Mouse (Mus musculus) layer of hippocampus, adult 18-20 months (tissue): Measurements from ENCODE around the gene Hoxa4. TPM values are rescaled to one million over a fixed set of nuclear protein-coding genes. Genes with fewer than 3 reads are reported as not detected.
A peak's percentile ranks its signal among the peaks of the same experiment; 100 is the strongest.

Experiments used
- DNase-seq, 2 experiments: peaks; one replicate each; pipeline ENCODE4 v3.0.0; 2022; ENCODE audit warnings: low spot score in 2 of 2
- total RNA-seq, 2 experiments: library from RNA; stranded (reverse); gene quantifications; 2 replicates each; pipeline ENCODE4 v1.2.3; 2021

Gene Hoxa4
- total RNA-seq, 2 experiments from 2014 or later, result not detected

- DNase-seq, result no peak
These were observed 26.5 kb upstream of the Hoxa4 start for GRCm38 (mm10) chr6:52217895-52218642.

DNA sequence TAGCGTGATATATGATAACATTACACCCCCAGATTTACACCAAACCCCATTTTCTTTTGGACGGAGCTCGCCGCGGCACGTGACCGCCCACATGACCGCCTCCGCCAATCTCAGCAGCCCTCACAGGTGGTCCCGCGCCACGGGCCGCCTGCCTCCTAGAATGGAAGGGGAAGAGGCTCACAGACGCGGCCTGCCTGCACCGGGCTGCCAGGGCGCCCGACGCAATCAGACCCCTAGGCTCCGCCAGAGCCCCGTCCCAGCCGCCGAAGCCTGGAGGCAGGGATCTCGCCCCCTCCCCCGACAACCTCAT is 25.9 kb upstream of the Hoxa4 start:
- no peak for DNase-seq

- no peak for DNase-seq
These were observed 25.3 kb upstream of the Hoxa4 start for GRCm38 (mm10) chr6:52216691-52217458.

- DNase-seq, result no peak
These were observed 24.4 kb upstream of the Hoxa4 start for GRCm38 (mm10) chr6:52215771-52216535.

DNA sequence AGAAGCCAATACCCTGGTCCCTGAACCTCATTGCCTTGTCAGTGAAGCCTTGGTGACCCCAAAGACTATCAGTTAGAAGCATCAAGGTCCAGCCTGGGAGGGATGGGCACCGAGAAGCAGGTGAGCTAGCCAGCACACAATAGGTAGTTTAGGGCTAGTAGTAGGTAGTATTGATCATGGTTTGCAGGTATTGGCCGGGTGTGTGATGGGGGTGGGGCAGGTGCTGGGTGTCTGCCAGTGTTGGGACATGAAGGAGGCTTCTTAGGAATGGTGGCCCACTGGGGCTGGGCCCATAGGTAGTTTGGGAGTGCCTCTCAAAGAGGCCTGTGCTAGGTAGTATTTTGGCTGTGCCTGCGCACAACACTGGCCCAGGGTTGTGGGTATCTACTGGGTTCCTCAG is 23.5 kb upstream of the Hoxa4 start:
- no peak for DNase-seq

DNA sequence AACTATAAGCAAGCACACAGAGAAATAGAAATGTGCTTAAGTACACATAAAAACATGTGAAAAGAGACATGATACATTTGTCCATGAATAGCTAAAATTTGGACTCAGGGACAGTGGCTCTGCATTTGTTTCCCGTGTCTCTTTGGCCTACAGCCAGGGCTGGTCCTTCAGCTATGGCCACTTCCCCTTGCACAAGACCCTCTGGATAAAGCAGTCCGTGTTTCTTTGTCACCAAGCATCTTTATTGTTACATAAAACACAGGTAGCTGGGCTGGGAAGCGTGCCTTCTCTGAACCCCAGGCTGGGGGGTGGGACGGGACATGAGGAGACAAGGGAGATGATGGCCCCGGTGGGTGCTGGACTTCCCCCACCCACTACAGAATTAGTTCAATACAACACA is 22.7 kb upstream of the Hoxa4 start:
- no peak for DNase-seq

DNA sequence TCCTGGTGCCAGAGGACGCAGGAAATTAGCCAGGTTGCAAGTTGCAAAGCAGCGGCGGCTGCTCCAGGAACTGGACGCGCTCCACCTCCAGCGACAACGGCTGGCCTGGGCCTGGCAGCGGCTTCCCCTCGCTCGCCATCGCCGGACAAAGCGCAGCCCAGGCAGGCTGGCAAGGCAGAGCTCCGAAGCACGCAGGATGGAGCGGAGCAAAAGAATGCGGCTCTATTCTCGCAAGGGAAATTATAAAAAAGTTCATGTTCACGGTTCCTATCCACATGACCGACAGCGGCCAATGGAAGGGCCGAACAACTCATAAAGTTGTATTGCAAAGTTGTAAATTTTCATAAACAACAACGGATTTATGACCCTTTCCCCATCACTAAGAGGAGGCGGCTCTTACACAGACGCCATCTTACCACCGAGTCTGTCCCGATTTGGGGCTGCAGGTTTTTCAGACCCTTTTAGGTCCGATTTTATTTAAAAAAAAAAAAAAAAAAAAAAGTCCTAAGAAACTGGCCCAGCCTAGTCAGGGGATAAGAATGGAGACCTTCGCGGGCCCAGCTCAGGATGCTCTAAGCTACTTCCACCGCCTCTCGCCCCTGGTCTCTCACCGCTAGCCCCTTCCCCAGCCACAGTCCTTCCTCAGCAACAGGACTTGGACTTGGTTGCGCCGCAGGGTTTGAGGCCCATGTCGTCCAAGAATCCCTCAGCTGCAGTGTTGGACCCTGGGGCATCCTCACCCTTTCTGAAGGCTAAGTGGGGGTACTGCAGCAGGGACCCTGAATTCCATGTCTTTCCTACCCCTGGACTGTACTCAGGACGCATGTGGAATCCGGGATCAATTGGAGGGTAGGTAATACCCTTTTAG is 21.8 kb upstream of the Hoxa4 start, which contains the start of the genes Hoxa3 and Gm28308:
Gene Hoxa3, minus strand, starts transcription at position 218 of the 868 bp plus-strand sequence.
Gene Gm28308, minus strand, starts transcription at position 221 of the 868 bp plus-strand sequence.
- DNase-seq, result no peak

- DNase-seq, result no peak
These were observed 21.1 kb upstream of the Hoxa4 start for GRCm38 (mm10) chr6:52212556-52213118.

DNA sequence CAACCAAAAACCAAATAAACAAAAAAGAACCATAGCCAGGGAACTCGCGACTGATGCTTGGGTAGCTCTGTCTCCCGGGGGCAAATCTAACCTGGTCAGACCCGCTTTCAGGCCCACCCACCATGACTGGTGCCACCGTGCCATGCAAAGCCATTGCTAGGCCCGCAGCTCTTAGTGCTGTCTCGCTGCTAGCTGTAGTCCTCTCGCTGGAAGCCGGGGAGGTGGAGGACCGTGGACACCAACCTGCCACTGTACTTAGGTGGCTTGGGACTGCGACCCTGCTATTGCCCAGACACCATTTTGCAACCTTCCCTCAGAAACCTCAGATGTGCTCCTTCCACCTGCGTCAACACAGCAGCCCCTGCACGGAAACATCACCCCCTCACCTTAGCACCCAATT is 20.4 kb upstream of the Hoxa4 start:
- DNase-seq, result no peak

GRCm38 (mm10) chr6:52211170-52211935 is 19.8 kb upstream of the Hoxa4 start:
- peak; percentile 28 to 50 for DNase-seq

DNA sequence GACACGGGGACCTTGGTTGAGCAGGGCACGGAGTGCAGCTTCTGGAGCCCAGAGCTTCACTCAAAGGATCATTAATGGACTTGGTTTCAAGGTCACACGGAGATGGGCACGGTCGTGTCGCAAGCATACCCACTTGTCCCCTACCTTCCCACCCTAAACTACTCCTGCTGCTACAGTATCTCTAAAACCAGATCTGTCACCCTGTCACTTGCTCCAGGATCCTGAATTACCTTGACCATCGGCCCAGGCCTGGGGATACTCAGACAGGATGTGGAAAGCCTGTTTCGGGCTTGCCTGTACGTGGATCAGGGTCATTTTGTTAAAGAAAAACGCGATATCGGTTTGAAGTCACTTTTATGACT is 18.1 kb upstream of the Hoxa4 start:
- no peak for DNase-seq

- no peak for DNase-seq
These were observed 17.5 kb upstream of the Hoxa4 start for GRCm38 (mm10) chr6:52208868-52209684.

GRCm38 (mm10) chr6:52208072-52208867 is 16.7 kb upstream of the Hoxa4 start, which contains the start of gene Hoxa6:
Gene Hoxa6 (minus strand): TSS chr6:52208722.
- DNase-seq, result no peak

DNA sequence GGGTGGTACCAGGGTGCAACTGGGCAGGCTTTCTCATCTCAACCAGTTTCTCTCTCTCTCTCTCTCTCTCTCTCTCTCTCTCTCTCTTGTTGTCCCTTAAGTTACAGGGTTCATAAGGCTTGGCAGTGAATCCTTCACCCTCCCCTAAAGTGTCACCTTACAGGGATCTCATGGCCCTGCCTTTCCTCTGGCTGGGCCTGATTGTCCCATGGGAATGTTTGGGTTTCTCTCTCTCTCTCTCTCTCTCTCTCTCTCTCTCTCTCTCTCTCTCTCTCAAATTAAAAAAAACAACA is 16.1 kb upstream of the Hoxa4 start:
- DNase-seq, result no peak

GRCm38 (mm10) chr6:52206882-52207683 is 15.5 kb upstream of the Hoxa4 start:
- DNase-seq, result no peak

DNA sequence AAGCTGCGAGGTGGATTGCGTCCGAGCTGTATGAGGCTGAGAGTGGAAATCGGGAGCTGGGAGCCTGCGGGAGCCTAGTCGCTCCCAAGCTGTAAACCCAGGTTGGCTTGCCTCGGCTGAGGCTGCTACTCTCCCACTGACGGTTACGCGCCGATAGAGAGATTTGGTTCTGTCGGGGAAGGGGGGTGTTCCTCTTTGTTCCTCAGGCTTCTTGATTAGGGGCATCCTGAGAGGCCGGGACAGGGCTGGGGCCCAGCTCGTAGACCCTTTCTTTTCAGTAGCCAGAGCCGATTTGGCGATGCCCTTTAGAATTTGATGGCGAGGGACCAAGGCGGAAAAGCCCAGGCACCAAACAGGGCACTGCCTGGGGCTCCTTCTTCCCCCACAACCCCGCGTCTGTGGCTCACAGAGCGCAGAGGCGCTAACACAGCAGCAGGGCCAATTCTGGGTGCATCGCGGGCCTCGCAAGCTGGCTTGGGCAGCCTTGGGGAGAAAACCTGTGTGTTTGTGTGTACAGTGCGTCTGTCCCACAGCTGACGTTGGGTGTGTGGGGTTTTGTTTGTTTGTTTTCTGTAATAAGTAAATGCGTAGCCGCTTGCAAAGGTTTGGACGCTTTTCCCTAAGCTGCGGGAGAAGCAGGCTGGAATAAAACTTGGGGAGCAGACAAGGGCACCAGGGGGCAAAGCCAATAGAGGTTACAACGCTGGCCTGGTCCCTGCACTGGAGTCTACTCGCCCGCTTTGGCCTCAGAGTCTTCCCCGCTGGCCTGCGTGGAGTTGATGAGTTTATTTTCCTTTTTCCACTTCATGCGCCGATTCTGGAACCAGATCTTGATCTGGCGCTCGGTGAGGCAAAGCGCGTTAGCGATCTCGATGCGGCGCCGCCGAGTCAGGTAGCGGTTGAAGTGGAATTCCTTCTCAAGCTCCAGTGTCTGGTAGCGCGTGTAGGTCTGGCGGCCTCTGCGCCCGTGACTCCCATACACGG is 14.4 kb upstream of the Hoxa4 start:
- no peak for DNase-seq
